8 mouse cellular contexts compared by ENCODE assay signal in the genomic region with DNA sequence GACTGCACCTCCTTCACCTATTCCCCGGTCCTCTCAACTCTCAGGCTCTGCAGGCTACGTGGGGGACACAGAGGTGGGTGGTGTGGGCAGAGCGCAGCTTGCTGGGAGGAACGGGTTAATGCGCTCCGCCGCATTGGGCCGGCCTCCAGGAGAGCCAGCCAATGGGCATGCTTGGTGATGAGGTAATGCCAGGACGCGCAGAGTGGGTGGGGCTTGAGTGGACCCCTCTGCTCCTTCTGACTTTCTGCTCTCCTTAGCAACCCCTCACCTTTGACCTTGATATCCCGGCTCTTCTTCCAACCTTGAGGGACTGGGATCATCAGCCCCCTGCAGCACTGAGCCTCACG.
DNase-seq lines count a peak whose midpoint lies in the region; ATAC-seq lines count a peak whose summit lies in the region.

No protein-coding gene starts in this region.

- H3K4me2 ChIP-seq in hindbrain, embryonic 14.5 days (replicated peaks) = peak overlapping the region; percentile 59

- peak overlapping the region; percentile 20 for H3K4me3 ChIP-seq in hindbrain, embryonic 14.5 days (replicated peaks; ENCODE audit: low read length)

- 0% methylated on average over 12 of the region's 12 CpGs for WGBS in hindbrain, embryonic 14.5 days

- no peaks in the 10 kb centered on the region for H3K9me3 ChIP-seq in hindbrain, embryonic 14.5 days (ENCODE audit: control insufficient read depth, low read length)

- DNase-seq in WW6 (ENCODE audit: low read depth, low spot score) = peak; percentile 79
- peak; percentile 97 for DNase-seq in cerebellum, postnatal 14 days
- DNase-seq in frontal cortex, postnatal 36 days (ENCODE audit: low spot score in 2 of 2) = peak; percentile 91 to 94
- peak; percentile 89 for DNase-seq in hindbrain, embryonic 14.5 days (ENCODE audit: low spot score)
- DNase-seq in layer of hippocampus, postnatal 36 days = peak; percentile 87 to 90
- peak; percentile 89 for DNase-seq in lung, postnatal 14 days
- peak; percentile 93 for DNase-seq in retina, postnatal 1 day
- peak; percentile 86 to 89 for DNase-seq in urinary bladder, postnatal 36 days (ENCODE audit: low spot score in 2 of 2)

- H3K4me1 ChIP-seq in hindbrain, embryonic 14.5 days (replicated peaks; ENCODE audit: control insufficient read depth, insufficient read depth, low read length) = peaks cover 75% of the 10 kb centered on the region

- no peaks in the 10 kb centered on the region for H3K36me3 ChIP-seq in hindbrain, embryonic 14.5 days (replicated peaks; ENCODE audit: control insufficient read depth, insufficient read depth)

- H3K9ac ChIP-seq in hindbrain, embryonic 14.5 days = peak overlapping the region; percentile 61

- ATAC-seq in hindbrain, embryonic 14.5 days (ENCODE audit: low FRiP score) = peak; percentile 69

- H3K27me3 ChIP-seq in hindbrain, embryonic 14.5 days (ENCODE audit: control insufficient read depth, insufficient read depth, low read length) = no peaks in the 10 kb centered on the region

- peak overlapping the region; percentile 99 for H3K27ac ChIP-seq in hindbrain, embryonic 14.5 days

Comparison
In these comparisons a context has a peak if more than half of its experiments do, and no peak if none do; other contexts are left out.
1. Peak in every context shown above with its lines: DNase-seq, ATAC-seq, H3K4me3 ChIP-seq and H3K27ac ChIP-seq.